Mouse (Mus musculus): ENCODE results near the gene Cactin.

The Cactin gene

GRCm38 (mm10) chr10:81320550-81321347 lies at the start of gene Cactin:
Gene Cactin, plus strand, starts transcription at chr10:81321103.
- peak; percentile 100 for DNase-seq (ENCODE audit: low read depth, low spot score)

GRCm38 (mm10) chr10:81272356-81272755 lies 48.5 kb upstream of the Cactin start:
- DNase-seq (ENCODE audit: low read depth, low spot score) = no peak

GRCm38 (mm10) chr10:81273842-81274241 lies 47.1 kb upstream of the Cactin start:
- DNase-seq (ENCODE audit: low read depth, low spot score) = no peak

GRCm38 (mm10) chr10:81277676-81278075 lies 43.2 kb upstream of the Cactin start:
- DNase-seq (ENCODE audit: low read depth, low spot score) = no peak

- peak; percentile 80 for DNase-seq (ENCODE audit: low read depth, low spot score)
Observed at GRCm38 (mm10) chr10:81279496-81279895, 41.4 kb upstream of the Cactin start.

GRCm38 (mm10) chr10:81284189-81284588 lies 36.7 kb upstream of the Cactin start:
- no peak for DNase-seq (ENCODE audit: low read depth, low spot score)

- DNase-seq (ENCODE audit: low read depth, low spot score) = no peak
Observed at GRCm38 (mm10) chr10:81284719-81285118, 36.2 kb upstream of the Cactin start.

GRCm38 (mm10) chr10:81285694-81286450 lies 35.0 kb upstream of the Cactin start:
- peak; percentile 86 for DNase-seq (ENCODE audit: low read depth, low spot score)

- peak; percentile 56 for DNase-seq (ENCODE audit: low read depth, low spot score)
Observed at GRCm38 (mm10) chr10:81286586-81286985, 34.3 kb upstream of the Cactin start.

GRCm38 (mm10) chr10:81287513-81288157 lies 33.3 kb upstream of the Cactin start:
- DNase-seq (ENCODE audit: low read depth, low spot score) = peak; percentile 86

- peak; percentile 77 for DNase-seq (ENCODE audit: low read depth, low spot score)
Observed at GRCm38 (mm10) chr10:81288601-81289000, 32.3 kb upstream of the Cactin start.

GRCm38 (mm10) chr10:81289278-81289677 lies 31.6 kb upstream of the Cactin start:
- peak; percentile 86 for DNase-seq (ENCODE audit: low read depth, low spot score)

- DNase-seq (ENCODE audit: low read depth, low spot score) = no peak
Observed at GRCm38 (mm10) chr10:81289811-81290210, 31.1 kb upstream of the Cactin start.

GRCm38 (mm10) chr10:81290698-81291460 lies 30.0 kb upstream of the Cactin start:
- peak; percentile 61 for DNase-seq (ENCODE audit: low read depth, low spot score)

GRCm38 (mm10) chr10:81291511-81292104 lies 29.3 kb upstream of the Cactin start, which contains the start of gene Tjp3:
Gene Tjp3, minus strand, starts transcription at chr10:81291581.
- DNase-seq (ENCODE audit: low read depth, low spot score) = peak; percentile 50

- peak; percentile 100 for DNase-seq (ENCODE audit: low read depth, low spot score)
Observed at GRCm38 (mm10) chr10:81292554-81293333, 28.2 kb upstream of the Cactin start, which contains the start of gene Pip5k1c. Gene Pip5k1c, plus strand, starts transcription at chr10:81292963.

- DNase-seq (ENCODE audit: low read depth, low spot score) = no peak
Observed at GRCm38 (mm10) chr10:81293334-81294030, 27.4 kb upstream of the Cactin start.

- peak; percentile 53 for DNase-seq (ENCODE audit: low read depth, low spot score)
Observed at GRCm38 (mm10) chr10:81294442-81294841, 26.5 kb upstream of the Cactin start.

- no peak for DNase-seq (ENCODE audit: low read depth, low spot score)
Observed at GRCm38 (mm10) chr10:81295185-81295584, 25.7 kb upstream of the Cactin start.

Data from ES-CJ7 (cell line).